Mouse (Mus musculus) neural tube, embryonic 10.5 days (tissue): ENCODE results near the gene Plg.
A peak's percentile ranks its signal among the peaks of the same experiment; 100 is the strongest.

Experiments used
- DNase-seq: peaks from one replicate; pipeline ENCODE4 v3.0.0-alpha.2; 2017; ENCODE audit warnings: low spot score; ENCODE audit errors: extremely low spot score

Gene Plg

GRCm38 (mm10) chr17:12385049-12385794, 6.8 kb downstream of the Plg start:
- DNase-seq, result no peak

DNA sequence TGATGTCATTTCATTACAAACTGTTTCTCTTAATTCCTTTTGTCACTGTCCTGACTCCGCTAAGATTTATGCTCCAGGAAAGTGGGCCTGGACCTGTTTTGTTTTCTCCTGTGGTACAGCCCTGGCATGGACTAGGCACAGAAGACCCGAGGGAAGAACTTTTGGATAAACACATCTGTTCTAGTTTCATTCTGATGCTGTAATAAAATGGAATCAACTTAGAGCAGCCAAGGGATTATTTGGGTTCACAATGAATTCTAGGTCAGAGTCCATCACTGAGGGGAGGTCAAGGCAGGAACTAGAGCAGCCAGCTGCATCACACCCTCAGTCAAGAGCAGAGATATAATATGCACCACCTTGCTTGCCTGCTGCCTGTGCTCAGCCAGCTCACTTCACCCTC, 9.4 kb downstream of the Plg start:
- DNase-seq, result no peak

DNA sequence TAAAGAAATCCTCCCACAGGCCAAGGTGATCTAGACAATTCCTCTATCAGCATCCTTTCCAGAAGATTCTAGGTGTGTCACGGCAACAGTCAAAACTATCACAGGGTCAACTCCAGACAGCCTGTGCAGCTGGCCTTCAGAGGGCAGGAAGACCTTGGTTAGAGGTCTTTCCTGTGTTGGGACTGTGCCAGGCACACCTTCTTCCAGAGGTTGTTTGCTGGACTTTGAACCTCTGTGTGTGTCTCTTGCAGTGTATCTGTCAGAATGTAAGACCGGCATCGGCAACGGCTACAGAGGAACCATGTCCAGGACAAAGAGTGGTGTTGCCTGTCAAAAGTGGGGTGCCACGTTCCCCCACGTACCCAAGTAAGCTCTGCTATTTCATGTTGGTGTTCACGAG, 9.8 kb downstream of the Plg start:
- DNase-seq, result no peak

DNA sequence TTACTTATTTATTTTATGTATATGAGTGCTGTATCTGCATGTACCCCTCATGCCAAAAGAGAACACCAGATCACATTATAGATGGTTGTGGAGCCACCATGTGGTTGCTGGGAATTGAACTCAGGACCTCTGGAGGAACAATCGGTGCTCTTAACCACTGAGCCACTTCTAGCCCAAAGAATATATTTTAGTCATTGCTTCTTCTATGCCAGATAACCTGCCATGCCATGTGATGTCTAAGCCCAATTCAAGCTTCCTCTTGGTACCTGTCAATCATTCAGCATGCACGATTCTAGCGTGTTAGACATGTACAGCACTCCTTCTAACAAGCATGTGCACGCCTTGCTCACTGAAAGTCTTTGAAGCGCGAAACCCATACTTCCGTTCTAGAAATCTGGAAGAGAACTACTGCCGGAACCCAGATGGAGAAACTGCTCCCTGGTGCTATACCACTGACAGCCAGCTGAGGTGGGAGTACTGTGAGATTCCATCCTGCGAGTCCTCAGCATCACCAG, 17.8 kb downstream of the Plg start:
- DNase-seq, result no peak

- no peak for DNase-seq
Observed at GRCm38 (mm10) chr17:12403420-12403819, 25.0 kb downstream of the Plg start.

GRCm38 (mm10) chr17:12409346-12409944, 31.0 kb downstream of the Plg start:
- DNase-seq, result no peak

GRCm38 (mm10) chr17:12412181-12412890, 33.9 kb downstream of the Plg start:
- DNase-seq, result peak; percentile 60

- peak; percentile 24 for DNase-seq
Observed at GRCm38 (mm10) chr17:12412891-12413237, 34.5 kb downstream of the Plg start.

DNA sequence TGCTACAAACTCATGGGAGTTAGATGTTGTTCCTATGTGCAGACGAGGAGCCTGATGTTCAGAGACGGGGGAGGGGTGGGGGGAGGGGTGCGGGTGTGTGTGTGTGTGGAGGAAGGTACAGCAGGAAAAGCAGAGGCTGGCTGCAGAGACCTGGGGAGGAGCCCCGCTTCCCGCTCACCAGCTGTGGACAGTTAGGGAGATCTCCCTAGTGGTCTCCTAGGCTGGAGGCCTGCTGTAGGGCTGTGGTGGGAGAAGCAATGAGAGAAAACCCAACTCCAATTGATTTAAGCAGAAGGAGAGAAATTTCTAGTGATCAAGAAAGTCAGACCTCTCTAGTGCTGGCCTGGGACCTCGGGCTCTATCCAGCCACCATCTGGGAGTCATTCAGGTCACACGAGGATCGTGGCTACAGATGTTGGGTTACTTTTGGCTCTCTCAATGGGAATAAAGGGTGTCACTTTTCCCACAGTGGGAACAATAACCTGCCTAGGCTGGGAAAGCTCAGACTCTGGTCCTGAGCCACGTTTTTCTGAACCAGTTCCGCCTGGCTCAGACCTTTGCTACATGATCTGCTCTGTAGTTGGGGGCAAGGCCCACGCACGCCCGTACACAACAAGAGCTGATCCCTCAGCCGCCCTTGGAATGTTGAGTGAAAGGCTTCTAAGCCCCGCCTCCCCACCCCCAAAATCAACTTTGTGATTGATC, 36.8 kb downstream of the Plg start:
- DNase-seq, result peak; percentile 48

DNA sequence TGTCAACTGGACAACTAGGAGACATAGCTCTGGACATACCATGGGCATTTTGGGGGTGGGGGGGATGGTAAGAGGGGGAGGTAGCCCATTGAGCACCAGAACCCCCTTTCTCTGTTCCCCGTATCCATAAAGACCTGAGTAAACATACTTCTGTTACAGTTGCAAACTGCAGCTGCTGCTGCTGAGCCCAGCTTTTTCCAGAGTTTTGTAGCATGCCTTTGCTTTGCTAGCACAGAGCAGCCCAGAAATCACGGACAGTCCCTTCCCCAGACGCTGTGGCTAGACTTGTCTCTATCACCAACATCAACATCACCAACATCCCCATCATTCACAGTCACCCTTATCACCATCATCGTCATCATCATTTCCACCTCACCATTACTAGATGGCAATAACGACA, 37.3 kb downstream of the Plg start:
- DNase-seq, result no peak

DNA sequence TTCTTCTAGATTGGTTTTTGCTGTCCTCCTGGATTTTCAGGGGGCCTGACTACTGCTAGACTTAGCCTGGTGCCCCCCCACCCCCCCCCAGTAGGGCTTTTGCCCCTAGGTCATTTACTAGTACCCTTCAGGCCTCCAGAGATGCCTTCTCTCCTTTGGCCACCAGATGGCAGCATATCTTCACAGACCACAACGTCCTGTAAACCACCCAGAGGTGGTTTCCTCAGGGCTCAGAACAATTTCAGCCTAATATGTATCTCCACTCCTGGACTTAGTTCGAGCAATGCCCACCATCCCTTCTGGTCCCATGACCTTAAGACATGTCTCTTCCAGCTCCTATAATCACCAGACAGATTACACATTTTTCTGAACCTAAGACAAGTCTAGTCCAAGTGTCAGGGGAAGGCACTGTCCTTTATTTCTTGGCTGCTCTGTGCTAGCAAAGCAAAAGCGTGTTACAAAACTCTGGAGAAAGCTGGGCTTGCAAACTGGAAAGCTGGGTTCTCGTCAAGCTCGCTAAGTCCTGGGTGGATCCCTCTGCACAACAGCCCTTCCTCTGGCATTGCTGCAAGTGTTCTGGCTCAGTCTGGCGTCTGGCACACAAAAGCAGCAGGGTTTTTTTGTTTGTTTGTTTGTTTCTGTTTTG, 38.0 kb downstream of the Plg start:
- DNase-seq, result peak; percentile 90

- DNase-seq, result no peak
Observed at GRCm38 (mm10) chr17:12419491-12420079, 41.2 kb downstream of the Plg start.

- peak; percentile 31 for DNase-seq
Observed at GRCm38 (mm10) chr17:12420886-12421574, 42.6 kb downstream of the Plg start.

GRCm38 (mm10) chr17:12422143-12422542, 43.7 kb downstream of the Plg start:
- no peak for DNase-seq

- DNase-seq, result no peak
Observed at GRCm38 (mm10) chr17:12427156-12427555, 48.7 kb downstream of the Plg start.

GRCm38 (mm10) chr17:12428369-12428768, 50.0 kb downstream of the Plg start:
- DNase-seq, result peak; percentile 41

DNA sequence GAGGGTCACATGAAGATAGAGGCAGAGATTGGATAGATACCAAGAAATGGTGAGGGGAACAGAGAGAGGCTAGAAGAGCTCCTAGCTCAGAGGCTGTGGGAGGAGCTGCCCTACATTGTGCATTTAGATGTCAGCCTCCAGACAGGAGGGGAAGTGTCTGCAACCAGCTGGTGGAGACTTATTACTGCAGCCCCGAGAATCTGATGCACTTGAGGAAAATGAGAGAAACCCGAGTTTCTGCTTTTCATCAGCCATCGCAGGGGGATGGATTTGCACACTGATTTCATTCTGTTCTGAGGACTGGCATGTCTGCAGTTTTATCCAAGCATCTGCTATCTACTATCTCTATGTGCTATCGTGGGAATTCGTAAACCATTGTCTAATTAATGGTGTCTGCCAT, 53.3 kb downstream of the Plg start:
- DNase-seq, result no peak

DNA sequence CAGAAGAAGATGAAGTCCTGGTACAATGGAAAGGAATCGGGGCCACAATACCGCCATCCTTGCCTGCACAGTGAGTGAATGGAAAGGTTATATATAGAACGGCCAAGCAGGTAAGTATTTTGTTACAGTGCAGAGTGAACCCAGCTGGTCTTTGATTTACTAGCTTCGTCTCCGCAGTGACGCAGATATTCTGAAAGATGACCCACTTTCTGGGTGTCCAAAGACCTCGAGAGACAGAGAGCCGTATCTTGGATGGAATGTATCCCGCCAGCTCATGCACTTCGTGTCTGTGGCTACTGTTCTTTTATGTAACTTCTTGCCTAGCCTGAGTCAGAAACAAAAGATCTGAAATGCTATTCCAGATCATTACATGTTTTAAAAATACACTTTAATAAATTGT, 59.4 kb downstream of the Plg start:
- no peak for DNase-seq

DNA sequence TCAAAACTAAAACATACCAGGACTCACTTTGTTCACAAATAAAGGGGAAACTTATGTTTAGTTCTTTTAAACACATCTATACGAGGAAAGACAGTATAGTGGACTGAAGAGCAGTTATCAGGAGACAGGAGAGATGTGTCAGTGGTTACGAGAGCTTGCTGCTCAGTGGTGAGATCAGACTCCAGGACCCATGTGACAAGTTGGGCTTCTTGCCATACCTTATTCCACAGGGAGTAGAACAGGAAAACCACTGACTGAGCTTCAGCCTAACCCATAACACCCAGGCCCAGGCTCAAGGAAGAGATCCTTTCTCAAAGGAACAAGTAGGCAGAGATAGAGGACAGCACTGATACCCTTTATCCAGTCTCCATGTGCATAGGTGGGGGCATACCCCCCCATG, 66.2 kb downstream of the Plg start:
- no peak for DNase-seq

GRCm38 (mm10) chr17:12451234-12451633, 72.8 kb downstream of the Plg start:
- no peak for DNase-seq
